In the genomic region with DNA sequence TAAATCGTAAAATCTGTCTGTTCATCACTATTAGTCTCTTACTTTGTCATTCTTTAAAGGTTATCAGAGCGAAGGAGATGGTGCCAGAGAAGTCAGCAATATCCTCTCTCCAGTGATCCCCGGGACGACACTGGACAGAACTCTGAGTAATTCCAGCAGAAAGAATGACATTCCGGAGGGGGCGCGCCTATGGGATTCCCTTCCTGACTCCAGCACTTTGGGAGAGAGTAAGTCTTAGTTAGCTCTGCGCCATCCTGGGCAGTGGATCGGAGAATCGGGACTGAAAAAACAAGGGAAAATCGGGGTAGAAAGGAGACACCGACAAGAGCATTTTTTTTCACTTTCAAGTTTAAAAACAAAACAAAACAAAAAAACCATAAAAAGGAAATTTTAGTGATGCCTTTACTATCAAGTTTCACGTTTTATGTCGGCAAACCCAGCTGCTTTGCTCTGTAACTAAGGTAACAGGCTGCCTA, we compare ENCODE assay signal across 10 mouse cellular contexts. TPM values are rescaled to one million over a fixed set of nuclear protein-coding genes. Genes with fewer than 3 reads are reported as not detected.
A peak's percentile ranks its signal among the peaks of the same experiment; 100 is the strongest.
DNase-seq lines count a peak whose midpoint lies in the region; ATAC-seq and TF ChIP-seq lines count a peak whose summit lies in the region.
"Had no signal": no experiment of that assay in that cellular context is flagged by ENCODE, and none has a peak within 500 bp of the region (broad histone marks: within the 10 kb centered on the region; RNA-seq: fewer than 3 reads in every experiment).

No protein-coding gene starts in this region.

- H3K36me3 ChIP-seq in lung, postnatal 0 days (ENCODE audit: insufficient read depth, low read length): no peaks in the 10 kb centered on the region
- H3K36me3 ChIP-seq in forebrain, embryonic 11.5 days (ENCODE audit: control insufficient read depth, insufficient read depth, low read length): no peaks in the 10 kb centered on the region
- no peaks in the 10 kb centered on the region for H3K36me3 ChIP-seq in limb, embryonic 10.5 days

- H3K9ac ChIP-seq in lung, postnatal 0 days (replicated peaks; ENCODE audit: low read depth): no peak overlapping the region
- no peak overlapping the region for H3K9ac ChIP-seq in forebrain, embryonic 11.5 days (ENCODE audit: low read length)

- no peak for ATAC-seq in lung, postnatal 0 days
- ATAC-seq in forebrain, embryonic 11.5 days (replicated peaks; ENCODE audit: low FRiP score): no peak
- no peak for ATAC-seq in inflammation-experienced regulatory T-cells, adult 6 months

- intact Hi-C loops in left cerebral cortex, adult 2 months (cut with DNase I): no loop called here

- peak overlapping the region; percentile 46 for H3K4me2 ChIP-seq in lung, postnatal 0 days (replicated peaks; ENCODE audit: low read depth, low read length)
- H3K4me2 ChIP-seq in forebrain, embryonic 11.5 days (ENCODE audit: low read depth, low read length, severe bottlenecking): peak overlapping the region; percentile 26; the same call in 1 of the 2 replicates

- H3K27ac ChIP-seq in lung, postnatal 0 days (ENCODE audit: low read length): no peak overlapping the region
- no peak overlapping the region for H3K27ac ChIP-seq in forebrain, embryonic 11.5 days (ENCODE audit: low read depth, low read length)
- no peak overlapping the region for H3K27ac ChIP-seq in limb, embryonic 10.5 days
- no peak overlapping the region for H3K27ac ChIP-seq in left cerebral cortex, adult 2 months

- H3K4me1 ChIP-seq in lung, postnatal 0 days (ENCODE audit: insufficient read depth, low read depth, low read length): no peaks in the 10 kb centered on the region
- no peaks in the 10 kb centered on the region; the same call in 1 of the 2 replicates for H3K4me1 ChIP-seq in forebrain, embryonic 11.5 days (replicated peaks; ENCODE audit: control insufficient read depth, insufficient read depth, low read length)
- H3K4me1 ChIP-seq in limb, embryonic 10.5 days: peaks cover 8% of the 10 kb centered on the region

- no peak overlapping the region for H3K4me3 ChIP-seq in lung, postnatal 0 days (ENCODE audit: low read depth, low read length)
- no peak overlapping the region for H3K4me3 ChIP-seq in forebrain, embryonic 11.5 days (ENCODE audit: low read depth, low read length)
- peak overlapping the region; percentile 27; the same call in 1 of the 2 replicates for H3K4me3 ChIP-seq in limb, embryonic 10.5 days
- no peak overlapping the region for H3K4me3 ChIP-seq in left cerebral cortex, adult 2 months

- DNase-seq in lung, postnatal 0 days (ENCODE audit: low spot score): no peak
- DNase-seq in lung, postnatal 25 days (ENCODE audit: low spot score): no peak
- no peak for DNase-seq in forebrain, embryonic 11.5 days (ENCODE audit: low spot score)
- DNase-seq in limb, embryonic 10.5 days (ENCODE audit: low spot score): no peak
- DNase-seq in left cerebral cortex, adult 9 months (ENCODE audit: low spot score in 2 of 2): no peak
- no peak for DNase-seq in left cerebral cortex, adult 2 months (ENCODE audit: extremely low spot score in 1 of 2, low spot score in 2 of 2)

- no peak for TF ChIP-seq EP300 in lung, postnatal 0 days (IDR thresholded peaks at IDR 0.05)

- H3K9me3 ChIP-seq in lung, postnatal 0 days (ENCODE audit: low read length): no peaks in the 10 kb centered on the region
- H3K9me3 ChIP-seq in forebrain, embryonic 11.5 days (ENCODE audit: control insufficient read depth, low read length): no peaks in the 10 kb centered on the region
- H3K9me3 ChIP-seq in limb, embryonic 10.5 days (replicated peaks): no peaks in the 10 kb centered on the region

- TF ChIP-seq CTCF in lung, postnatal 0 days (IDR thresholded peaks at IDR 0.05): no peak
- TF ChIP-seq CTCF in left cerebral cortex, adult 2 months (IDR thresholded peaks at IDR 0.05): no peak

- WGBS in lung, postnatal 0 days: 2% methylated on average over 14 of the region's 14 CpGs
- 2% methylated on average over 14 of the region's 14 CpGs for WGBS in forebrain, embryonic 11.5 days
- WGBS in limb, embryonic 10.5 days: 1% methylated on average over 14 of the region's 14 CpGs

- H3K27me3 ChIP-seq in lung, postnatal 0 days (replicated peaks; ENCODE audit: insufficient read depth, low read length): 0 out of 2 replicates have a peak, but pooled peaks cover 15% of the 10 kb centered on the region
- peaks cover 25% of the 10 kb centered on the region for H3K27me3 ChIP-seq in forebrain, embryonic 11.5 days (ENCODE audit: control insufficient read depth, insufficient read depth, low read length)
- peaks cover 46% of the 10 kb centered on the region for H3K27me3 ChIP-seq in limb, embryonic 10.5 days (ENCODE audit: low read depth, poor library complexity, severe bottlenecking)

RNA-seq across cellular contexts. Expression of a gene that starts 0.9 kb away (rescaled TPM):
- not detected in 2 replicates for polyA plus RNA-seq in lung, postnatal 0 days (2015; fragmentation: Nextera tagmentation; extraction: Ambion mirVana)
- polyA plus RNA-seq in forebrain, embryonic 11.5 days (2014; fragmentation: Nextera tagmentation; extraction: Ambion mirVana): not detected in 2 replicates
- polyA plus RNA-seq in limb, embryonic 10.5 days (2016; fragmentation: Nextera tagmentation; extraction: Ambion mirVana): not detected in 2 replicates
- under 1 TPM in 1 of 3 experiments, not detected in 2; 0.59 TPM for polyA plus RNA-seq in inflammation-experienced regulatory T-cells, adult 6 months (2017; shearing (Covaris generic))
- not detected for total RNA-seq in left cerebral cortex, adult 2 months (2021)
- total RNA-seq: layer of hippocampus, adult 18-20 months; monocyte, adult 5-6 weeks had no signal
- polyA plus RNA-seq: testis, adult 2 months had no signal

RNA-seq across cellular contexts. Expression of a gene that starts 24.4 kb away (rescaled TPM):
- polyA plus RNA-seq in lung, postnatal 0 days (2015; fragmentation: Nextera tagmentation; extraction: Ambion mirVana): not detected in 2 replicates
- polyA plus RNA-seq in forebrain, embryonic 11.5 days (2014; fragmentation: Nextera tagmentation; extraction: Ambion mirVana): not detected in 2 replicates
- not detected in 2 replicates for polyA plus RNA-seq in limb, embryonic 10.5 days (2016; fragmentation: Nextera tagmentation; extraction: Ambion mirVana)
- polyA plus RNA-seq in inflammation-experienced regulatory T-cells, adult 6 months (2017; shearing (Covaris generic)): not detected
- not detected for total RNA-seq in left cerebral cortex, adult 2 months (2021)
- total RNA-seq: layer of hippocampus, adult 18-20 months; monocyte, adult 5-6 weeks had no signal

RNA-seq across cellular contexts. Expression of a gene that starts 38.1 kb away (rescaled TPM):
- not detected in 2 replicates for polyA plus RNA-seq in lung, postnatal 0 days (2015; fragmentation: Nextera tagmentation; extraction: Ambion mirVana)
- polyA plus RNA-seq in forebrain, embryonic 11.5 days (2014; fragmentation: Nextera tagmentation; extraction: Ambion mirVana): not detected in 2 replicates
- polyA plus RNA-seq in limb, embryonic 10.5 days (2016; fragmentation: Nextera tagmentation; extraction: Ambion mirVana): not detected in 2 replicates
- not detected for polyA plus RNA-seq in inflammation-experienced regulatory T-cells, adult 6 months (2017; shearing (Covaris generic))
- total RNA-seq in left cerebral cortex, adult 2 months (2021): not detected
- total RNA-seq: layer of hippocampus, adult 18-20 months; monocyte, adult 5-6 weeks had no signal

RNA-seq across cellular contexts. Expression of a gene that starts 43.1 kb away (rescaled TPM):
- not detected in 2 replicates for polyA plus RNA-seq in lung, postnatal 0 days (2015; fragmentation: Nextera tagmentation; extraction: Ambion mirVana)
- polyA plus RNA-seq in forebrain, embryonic 11.5 days (2014; fragmentation: Nextera tagmentation; extraction: Ambion mirVana): 3.4 and 3.8 TPM in 2 replicates
- not detected in 2 replicates for polyA plus RNA-seq in limb, embryonic 10.5 days (2016; fragmentation: Nextera tagmentation; extraction: Ambion mirVana)
- polyA plus RNA-seq in inflammation-experienced regulatory T-cells, adult 6 months (2017; shearing (Covaris generic)): not detected
- total RNA-seq in left cerebral cortex, adult 2 months (2021): 10 to 100 TPM; 25.2 to 28.5 TPM
- total RNA-seq: monocyte, adult 5-6 weeks had no signal
